Mouse (Mus musculus): ENCODE data around the gene Cnmd.

Gene Cnmd

GRCm38 (mm10) chr14:79645378-79645777, 16.6 kb downstream of the Cnmd start:
- no peak for DNase-seq (ENCODE audit: low read depth)

GRCm38 (mm10) chr14:79642063-79642462, 19.9 kb downstream of the Cnmd start:
- no peak for DNase-seq (ENCODE audit: low read depth)

GRCm38 (mm10) chr14:79636814-79637213, 25.2 kb downstream of the Cnmd start:
- DNase-seq (ENCODE audit: low read depth), result no peak

GRCm38 (mm10) chr14:79633196-79633595, 28.8 kb downstream of the Cnmd start:
- no peak for DNase-seq (ENCODE audit: low read depth)

GRCm38 (mm10) chr14:79632330-79632729, 29.6 kb downstream of the Cnmd start:
- DNase-seq (ENCODE audit: low read depth), result no peak

- DNase-seq (ENCODE audit: low read depth), result no peak
Measured at GRCm38 (mm10) chr14:79621143-79621542, 40.8 kb downstream of the Cnmd start.

GRCm38 (mm10) chr14:79619802-79620201, 42.2 kb downstream of the Cnmd start:
- DNase-seq (ENCODE audit: low read depth), result no peak

- no peak for DNase-seq (ENCODE audit: low read depth)
Measured at GRCm38 (mm10) chr14:79617121-79617828, 44.7 kb downstream of the Cnmd start.

- no peak for DNase-seq (ENCODE audit: low read depth)
Measured at GRCm38 (mm10) chr14:79608286-79608685, 53.7 kb downstream of the Cnmd start.

GRCm38 (mm10) chr14:79607352-79607751, 54.6 kb downstream of the Cnmd start:
- DNase-seq (ENCODE audit: low read depth), result no peak

- no peak for DNase-seq (ENCODE audit: low read depth)
Measured at GRCm38 (mm10) chr14:79606867-79607266, 55.1 kb downstream of the Cnmd start.

GRCm38 (mm10) chr14:79606392-79606791, 55.6 kb downstream of the Cnmd start:
- no peak for DNase-seq (ENCODE audit: low read depth)

- no peak for DNase-seq (ENCODE audit: low read depth)
Measured at GRCm38 (mm10) chr14:79605881-79606280, 56.1 kb downstream of the Cnmd start.

- no peak for DNase-seq (ENCODE audit: low read depth)
Measured at GRCm38 (mm10) chr14:79596602-79597001, 65.4 kb downstream of the Cnmd start.

GRCm38 (mm10) chr14:79594069-79594468, 67.9 kb downstream of the Cnmd start:
- no peak for DNase-seq (ENCODE audit: low read depth)

- DNase-seq (ENCODE audit: low read depth), result no peak
Measured at GRCm38 (mm10) chr14:79591611-79592010, 70.4 kb downstream of the Cnmd start.

- no peak for DNase-seq (ENCODE audit: low read depth)
Measured at GRCm38 (mm10) chr14:79590916-79591315, 71.1 kb downstream of the Cnmd start.

GRCm38 (mm10) chr14:79589401-79589800, 72.6 kb downstream of the Cnmd start:
- DNase-seq (ENCODE audit: low read depth), result no peak

GRCm38 (mm10) chr14:79588534-79588951, 73.4 kb downstream of the Cnmd start:
- DNase-seq (ENCODE audit: low read depth), result no peak

GRCm38 (mm10) chr14:79587852-79588229, 74.1 kb downstream of the Cnmd start:
- peak; percentile 15 for DNase-seq (ENCODE audit: low read depth)

Data from c-Kit-positive CD71-positive TER-119-negative erythroid progenitor cells, embryonic 14.5 days (primary cell).